15 mouse cellular contexts compared by ENCODE assay signal in genomic region chr7:137320320-137320719, GRCm38 (mm10). TPM values are rescaled to one million over a fixed set of nuclear protein-coding genes. Genes with fewer than 3 reads are reported as not detected.
DNase-seq lines count a peak whose midpoint lies in the region; ATAC-seq and TF ChIP-seq lines count a peak whose summit lies in the region.
"Had no signal": no experiment of that assay in that cellular context is flagged by ENCODE, and none has a peak within 500 bp of the region (broad histone marks: within the 10 kb centered on the region; RNA-seq: fewer than 3 reads in every experiment).

No protein-coding gene starts in this region.

- no peak for TF ChIP-seq CTCF in stomach, postnatal 0 days (IDR thresholded peaks at IDR 0.05; ENCODE audit: low read depth)

- DNase-seq in heart, postnatal 25 days (ENCODE audit: low spot score): no peak
- DNase-seq in left cerebral cortex, adult 11 months (ENCODE audit: low spot score): no peak
- no peak for DNase-seq in stomach, postnatal 0 days (ENCODE audit: low spot score)
- DNase-seq in kidney, postnatal 25 days: no peak
- DNase-seq: cerebellum, adult 8-10 months; gastrocnemius, postnatal 36 days; lung, adult 18-20 months; retina, postnatal 1 day had no signal

- H3K4me1 ChIP-seq in heart, embryonic 13.5 days: peaks cover 56% of the 10 kb centered on the region
- peaks cover 56% of the 10 kb centered on the region for H3K4me1 ChIP-seq in hindbrain, embryonic 15.5 days (replicated peaks)
- H3K4me1 ChIP-seq in midbrain, embryonic 12.5 days: peaks cover 56% of the 10 kb centered on the region
- peaks cover 64% of the 10 kb centered on the region for H3K4me1 ChIP-seq in neural tube, embryonic 15.5 days
- no peaks in the 10 kb centered on the region; the same call in 1 of the 2 replicates for H3K4me1 ChIP-seq in stomach, postnatal 0 days (replicated peaks; ENCODE audit: control insufficient read depth, insufficient read depth)

- H3K27me3 ChIP-seq in heart, embryonic 13.5 days (replicated peaks): peaks cover 100% of the 10 kb centered on the region
- H3K27me3 ChIP-seq in hindbrain, embryonic 15.5 days: peaks cover 31% of the 10 kb centered on the region
- peaks cover 89% of the 10 kb centered on the region for H3K27me3 ChIP-seq in midbrain, embryonic 12.5 days
- H3K27me3 ChIP-seq in neural tube, embryonic 15.5 days (replicated peaks): peaks cover 46% of the 10 kb centered on the region
- H3K27me3 ChIP-seq in stomach, postnatal 0 days (ENCODE audit: control insufficient read depth, insufficient read depth, low read length): peaks cover 34% of the 10 kb centered on the region

- H3K9me3 ChIP-seq in heart, embryonic 13.5 days: no peaks in the 10 kb centered on the region
- no peaks in the 10 kb centered on the region for H3K9me3 ChIP-seq in hindbrain, embryonic 15.5 days
- H3K9me3 ChIP-seq in midbrain, embryonic 12.5 days: no peaks in the 10 kb centered on the region
- H3K9me3 ChIP-seq in neural tube, embryonic 15.5 days (replicated peaks): no peaks in the 10 kb centered on the region
- no peaks in the 10 kb centered on the region for H3K9me3 ChIP-seq in stomach, postnatal 0 days (ENCODE audit: control insufficient read depth, low read length)

- no peak for TF ChIP-seq EP300 in stomach, postnatal 0 days (optimal IDR thresholded peaks at IDR 0.05)

- 4% methylated on average over 11 of the region's 11 CpGs for WGBS in heart, embryonic 13.5 days
- 5% methylated on average over 11 of the region's 11 CpGs for WGBS in hindbrain, embryonic 15.5 days
- 2% methylated on average over 11 of the region's 11 CpGs for WGBS in midbrain, embryonic 12.5 days
- WGBS in neural tube, embryonic 15.5 days: 5% methylated on average over 11 of the region's 11 CpGs
- 8% methylated on average over 11 of the region's 11 CpGs for WGBS in stomach, postnatal 0 days

- 0 out of 2 replicates have a peak overlapping the region, but pooled peaks have one; percentile 71 for H3K4me2 ChIP-seq in heart, embryonic 13.5 days
- peak overlapping the region; percentile 78 for H3K4me2 ChIP-seq in hindbrain, embryonic 15.5 days
- peak overlapping the region; percentile 70 for H3K4me2 ChIP-seq in midbrain, embryonic 12.5 days (replicated peaks)
- H3K4me2 ChIP-seq in neural tube, embryonic 15.5 days: peak overlapping the region; percentile 75
- H3K4me2 ChIP-seq in stomach, postnatal 0 days (replicated peaks; ENCODE audit: low read depth): no peak overlapping the region

- H3K36me3 ChIP-seq in heart, embryonic 13.5 days: no peaks in the 10 kb centered on the region
- no peaks in the 10 kb centered on the region for H3K36me3 ChIP-seq in hindbrain, embryonic 15.5 days
- no peaks in the 10 kb centered on the region for H3K36me3 ChIP-seq in midbrain, embryonic 12.5 days
- H3K36me3 ChIP-seq in neural tube, embryonic 15.5 days: no peaks in the 10 kb centered on the region
- H3K36me3 ChIP-seq in stomach, postnatal 0 days (ENCODE audit: control insufficient read depth, insufficient read depth, low read length): no peaks in the 10 kb centered on the region

- intact Hi-C loops in heart, postnatal 25 days (cut with DNase I): loop anchor here (2.0 to 10.0 kb wide), 5 partner anchors 144 to 1528 kb away; no protein-coding TSS in a partner anchor

- H3K4me3 ChIP-seq in heart, embryonic 13.5 days: 0 out of 2 replicates have a peak overlapping the region, but pooled peaks have one; percentile 52
- peak overlapping the region; percentile 57 for H3K4me3 ChIP-seq in hindbrain, embryonic 15.5 days
- H3K4me3 ChIP-seq in midbrain, embryonic 12.5 days: peak overlapping the region; percentile 52
- peak overlapping the region; percentile 53 for H3K4me3 ChIP-seq in neural tube, embryonic 15.5 days (replicated peaks)
- no peak overlapping the region for H3K4me3 ChIP-seq in stomach, postnatal 0 days (ENCODE audit: low read depth, low read length)
- H3K4me3 ChIP-seq: myocyte had no signal

- no peak overlapping the region for H3K27ac ChIP-seq in heart, embryonic 13.5 days (replicated peaks)
- H3K27ac ChIP-seq in hindbrain, embryonic 15.5 days (replicated peaks): peak overlapping the region; percentile 34; the same call in 1 of the 2 replicates
- peak overlapping the region; percentile 66; the same call in 1 of the 2 replicates for H3K27ac ChIP-seq in midbrain, embryonic 12.5 days (replicated peaks)
- H3K27ac ChIP-seq in neural tube, embryonic 15.5 days (replicated peaks): peak overlapping the region; percentile 85
- H3K27ac ChIP-seq in stomach, postnatal 0 days (replicated peaks): no peak overlapping the region
- H3K27ac ChIP-seq: macrophage had no signal

- ATAC-seq in heart, embryonic 13.5 days (ENCODE audit: extremely low read depth, insufficient number of reproducible peaks, low FRiP score, low TSS enrichment): no peak
- ATAC-seq in hindbrain, embryonic 15.5 days (ENCODE audit: low FRiP score, low read depth): no peak
- ATAC-seq in midbrain, embryonic 12.5 days (ENCODE audit: low FRiP score, low read depth): no peak
- ATAC-seq in neural tube, embryonic 15.5 days (ENCODE audit: low FRiP score): no peak
- ATAC-seq in stomach, postnatal 0 days (ENCODE audit: low FRiP score, low TSS enrichment): no peak
- ATAC-seq: intestine, postnatal 0 days had no signal

- H3K9ac ChIP-seq in heart, embryonic 13.5 days: no peak overlapping the region
- no peak overlapping the region for H3K9ac ChIP-seq in hindbrain, embryonic 15.5 days
- H3K9ac ChIP-seq in midbrain, embryonic 12.5 days (replicated peaks): no peak overlapping the region
- peak overlapping the region; percentile 32; the same call in 1 of the 2 replicates for H3K9ac ChIP-seq in neural tube, embryonic 15.5 days (replicated peaks)
- H3K9ac ChIP-seq in stomach, postnatal 0 days (ENCODE audit: low read length): no peak overlapping the region

RNA-seq across cellular contexts. Expression of gene Ebf3, which starts 6.1 kb away (rescaled TPM):
- polyA plus RNA-seq in heart, embryonic 13.5 days (2015; fragmentation: Nextera tagmentation; extraction: Ambion mirVana): 0.52 and 0.60 TPM in 2 replicates
- total RNA-seq in heart, postnatal 25 days (2021): 10 to 100 TPM in 1 of 2 experiments, 1 to 10 TPM in 1; 8.9 to 10.9 TPM
- polyA plus RNA-seq in hindbrain, embryonic 15.5 days (2015; fragmentation: Nextera tagmentation; extraction: Ambion mirVana): 18.0 and 18.5 TPM in 2 replicates
- polyA plus RNA-seq in midbrain, embryonic 12.5 days (2016; fragmentation: Nextera tagmentation; extraction: Ambion mirVana): 23.3 and 24.9 TPM in 2 replicates
- polyA plus RNA-seq in neural tube, embryonic 15.5 days (2015; fragmentation: Nextera tagmentation; extraction: Ambion mirVana): 16.6 and 22.4 TPM in 2 replicates
- 0.58 and 0.65 TPM in 2 replicates for polyA plus RNA-seq in stomach, postnatal 0 days (2015; fragmentation: Nextera tagmentation; extraction: Ambion mirVana)
- polyA plus RNA-seq: macrophage had no signal

Comparison
In these comparisons a context has a peak if more than half of its experiments do, and no peak if none do; other contexts are left out.
1. H3K27ac ChIP-seq: peak in hindbrain, embryonic 15.5 days (single experiment), midbrain, embryonic 12.5 days (single experiment) and neural tube, embryonic 15.5 days (single experiment); none in heart, embryonic 13.5 days (single experiment) and stomach, postnatal 0 days (single experiment).
2. RNA of gene Ebf3, which starts 6.1 kb away (polyA plus RNA-seq): 23.3 to 24.9 TPM in midbrain, embryonic 12.5 days, 16.6 to 22.4 TPM in neural tube, embryonic 15.5 days and 18.0 to 18.5 TPM in hindbrain, embryonic 15.5 days; 0.58 to 0.65 TPM in stomach, postnatal 0 days and 0.52 to 0.60 TPM in heart, embryonic 13.5 days; every median in the first group is over 10 times any median in the second.